ENCODE assay signal across 26 mouse cellular contexts in the genomic region with DNA sequence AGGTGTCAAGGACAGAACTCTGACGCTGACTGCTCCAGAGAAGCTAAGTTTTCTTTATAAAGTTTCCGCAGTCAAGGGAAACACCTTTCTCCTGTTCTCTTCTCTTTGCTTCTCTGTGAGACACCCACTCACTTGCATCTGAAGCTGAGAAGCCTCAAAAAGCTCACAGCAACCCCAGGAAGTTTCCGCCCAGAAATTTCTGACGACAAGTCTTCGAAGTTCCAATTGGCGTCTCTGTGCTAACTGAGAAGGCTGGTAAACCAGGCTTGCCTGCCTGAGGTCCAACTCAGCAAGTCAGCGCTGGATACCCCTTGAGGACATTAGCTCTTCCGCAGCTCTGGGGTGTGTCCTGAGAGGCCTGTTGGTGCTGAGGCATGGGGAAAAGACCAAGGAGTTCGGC. TPM values are rescaled to one million over a fixed set of nuclear protein-coding genes. Genes with fewer than 3 reads are reported as not detected.
DNase-seq lines count a peak whose midpoint lies in the region; ATAC-seq and TF ChIP-seq lines count a peak whose summit lies in the region.
"Had no signal": no experiment of that assay in that cellular context is flagged by ENCODE, and none has a peak within 500 bp of the region (broad histone marks: within the 10 kb centered on the region; RNA-seq: fewer than 3 reads in every experiment).

A gene (minus strand): TSS at position 157 of the 400 bp plus-strand sequence.

- TF ChIP-seq CTCF in thymus, adult 2 months (IDR thresholded peaks at IDR 0.05; ENCODE audit: borderline replicate concordance, control insufficient read depth, extremely low read depth, insufficient read depth, low read length, poor library complexity), result no peak

- H3K27me3 ChIP-seq in thymus, adult 2 months (ENCODE audit: control insufficient read depth, insufficient read depth, low read length), result no peaks in the 10 kb centered on the region
- no peaks in the 10 kb centered on the region for H3K27me3 ChIP-seq in kidney, embryonic 14.5 days (ENCODE audit: control insufficient read depth, insufficient read depth, low read length)
- H3K27me3 ChIP-seq: hindbrain, embryonic 13.5 days; stomach, embryonic 15.5 days had no signal

- intact Hi-C loops in left cerebral cortex, postnatal 25 days (cut with DNase I), result no loop called here

- no peak for TF ChIP-seq POLR2A in thymus, adult 2 months (IDR thresholded peaks at IDR 0.05; ENCODE audit: control insufficient read depth, extremely low read depth, insufficient read depth, low read length, poor library complexity)

- H3K36me3 ChIP-seq in thymus, adult 2 months (ENCODE audit: control insufficient read depth, insufficient read depth, low read length), result no peaks in the 10 kb centered on the region
- H3K36me3 ChIP-seq in kidney, embryonic 14.5 days (ENCODE audit: control insufficient read depth, insufficient read depth, low read length), result no peaks in the 10 kb centered on the region
- H3K36me3 ChIP-seq: hindbrain, embryonic 13.5 days; stomach, embryonic 15.5 days had no signal

- no peaks in the 10 kb centered on the region for H3K9me3 ChIP-seq in kidney, embryonic 14.5 days (ENCODE audit: control insufficient read depth, low read length)
- H3K9me3 ChIP-seq: hindbrain, embryonic 13.5 days; stomach, embryonic 15.5 days had no signal

- 13% methylated on average over 9 of the region's 9 CpGs for WGBS in thymus, adult 2 months
- WGBS in kidney, embryonic 14.5 days, result 82% methylated on average over 9 of the region's 9 CpGs

- peaks cover 12% of the 10 kb centered on the region for H3K4me1 ChIP-seq in thymus, adult 2 months (replicated peaks; ENCODE audit: control insufficient read depth, insufficient read depth, low read length)
- H3K4me1 ChIP-seq in kidney, embryonic 14.5 days (ENCODE audit: control insufficient read depth, insufficient read depth, low read length), result no peaks in the 10 kb centered on the region
- H3K4me1 ChIP-seq: hindbrain, embryonic 13.5 days; stomach, embryonic 15.5 days had no signal

- H3K4me3 ChIP-seq in thymus, adult 2 months (ENCODE audit: control insufficient read depth, insufficient read depth, low read length), result no peak within 1 kb of the TSS
- no peak within 1 kb of the TSS for H3K4me3 ChIP-seq in kidney, embryonic 14.5 days (ENCODE audit: low read length)
- H3K4me3 ChIP-seq: hindbrain, embryonic 13.5 days; stomach, embryonic 15.5 days had no signal

- ATAC-seq in erythroblast, adult 5-6 weeks (replicated peaks; ENCODE audit: low FRiP score, poor library complexity, severe bottlenecking), result no peak
- no peak for ATAC-seq in kidney, embryonic 14.5 days (ENCODE audit: low FRiP score, low TSS enrichment)
- ATAC-seq: intestine, embryonic 16.5 days; midbrain, embryonic 16.5 days had no signal

- peak; percentile 5 for DNase-seq in right cerebral cortex, adult 18-20 months
- DNase-seq in right cerebral cortex, adult 2 months (ENCODE audit: low spot score in 2 of 2), result no peak
- DNase-seq in induced T-regulatory cell, adult 2 months (ENCODE audit: low read depth), result peak; percentile 89
- DNase-seq in thymus, adult 2 months, result peak; percentile 54
- DNase-seq in left cerebral cortex, postnatal 25 days (ENCODE audit: low spot score in 2 of 2), result no peak
- no peak for DNase-seq in heart, adult 18-20 months
- DNase-seq: adrenal gland, postnatal 14 days; cerebellum, adult 18-20 months; cerebellum, postnatal 25 days; embryo, embryonic 11 days; lung, adult 18-20 months; lung, postnatal 14 days; spleen, adult 18-20 months had no signal

- no peak within 1 kb of the TSS for H3K4me2 ChIP-seq in kidney, embryonic 14.5 days (replicated peaks; ENCODE audit: low read depth, low read length)
- H3K4me2 ChIP-seq: hindbrain, embryonic 13.5 days; liver, embryonic 11.5 days; stomach, embryonic 15.5 days had no signal

- peak within 1 kb of the TSS; percentile 61; the same call in 1 of the 2 replicates for H3K27ac ChIP-seq in thymus, adult 2 months (ENCODE audit: control insufficient read depth, insufficient read depth, low read length)
- no peak within 1 kb of the TSS for H3K27ac ChIP-seq in kidney, embryonic 14.5 days (ENCODE audit: low read depth, low read length)
- H3K27ac ChIP-seq: hindbrain, embryonic 13.5 days; stomach, embryonic 15.5 days had no signal

- no peak within 1 kb of the TSS for H3K9ac ChIP-seq in kidney, embryonic 14.5 days (ENCODE audit: low read depth, low read length)
- H3K9ac ChIP-seq: hindbrain, embryonic 13.5 days; stomach, embryonic 15.5 days had no signal

RNA-seq across cellular contexts. Expression of the gene that starts here (rescaled TPM):
- 0.78 and 0.87 TPM in 2 replicates for polyA plus RNA-seq in thymus, adult 2 months (2012; rRNA removed)
- not detected in 2 replicates for total RNA-seq in erythroblast, adult 5-6 weeks (2015; ENCODE audit: low replicate concordance)
- 0.68 TPM in 1 of 2 replicates, not detected in the other for total RNA-seq in erythroblast, adult 5-6 weeks (2017; ENCODE audit: low replicate concordance)
- total RNA-seq in left cerebral cortex, postnatal 25 days (2021), result not detected
- under 1 TPM in 1 of 2 experiments, not detected in 1; 0.15 TPM for total RNA-seq in heart, adult 18-20 months (2021)
- polyA plus RNA-seq in kidney, embryonic 14.5 days (2014; fragmentation: Nextera tagmentation; extraction: Ambion mirVana), result not detected in 2 replicates
- total RNA-seq: adrenal gland, postnatal 14 days; gastrocnemius, adult 8-10 months had no signal
- polyA plus RNA-seq: embryonic facial prominence, embryonic 14.5 days; heart, postnatal 0 days; intestine, embryonic 16.5 days; kidney, embryonic 16.5 days; limb, embryonic 11.5 days; liver, embryonic 11.5 days; neural tube, embryonic 11.5 days; stomach, embryonic 15.5 days had no signal

Comparison
In these comparisons a context has a peak if more than half of its experiments do, and no peak if none do; other contexts are left out.
1. DNase-seq: peak in right cerebral cortex, adult 18-20 months (single experiment) and induced T-regulatory cell, adult 2 months (single experiment); none in right cerebral cortex, adult 2 months (0 of 2), left cerebral cortex, postnatal 25 days (0 of 2) and heart, adult 18-20 months (0 of 2).
2. Peak in DNase-seq and H3K27ac ChIP-seq in thymus, adult 2 months; RNA of the gene not detected or under 1 TPM.